Mouse (Mus musculus) brain, embryonic 14.5 days (tissue): ENCODE data around the gene Kbtbd13.

Experiments used
- CTCF ChIP-seq: fragments of 200-500 bp; IDR thresholded peaks from 2 replicates; pipeline ENCODE4 v1.5.1; 2012; ENCODE audit warnings: inconsistent platforms, mild to moderate bottlenecking, moderate library complexity, borderline replicate concordance; ENCODE audit not compliant: insufficient read depth, insufficient read length; ENCODE audit errors: extremely low read depth
- POLR2A ChIP-seq: fragments of 200-500 bp; IDR thresholded peaks from 2 replicates; pipeline ENCODE4 v1.6.1; 2012; ENCODE audit warnings: mild to moderate bottlenecking, inconsistent platforms, borderline replicate concordance; ENCODE audit not compliant: poor library complexity, insufficient read depth, insufficient read length, severe bottlenecking; ENCODE audit errors: extremely low read depth

DNA sequence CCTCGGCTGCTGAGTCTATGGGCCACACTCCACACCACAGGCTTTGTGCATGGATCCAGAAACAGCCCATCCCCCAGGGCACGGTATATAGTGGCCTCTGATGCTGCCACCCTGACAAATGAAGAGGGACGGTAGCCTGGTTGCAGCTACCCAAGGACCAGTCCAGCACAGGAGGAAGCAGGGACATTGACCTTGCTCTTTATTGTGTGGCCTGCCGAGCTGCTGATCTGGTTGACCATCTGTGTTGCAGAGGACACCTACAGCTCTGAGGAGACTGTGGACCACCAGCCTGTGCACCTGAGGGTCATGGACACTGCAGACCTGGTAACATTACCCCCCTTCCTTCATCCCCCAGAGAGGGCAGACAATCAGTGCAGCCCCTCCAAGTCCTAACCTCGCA, 15.9 kb upstream of the Kbtbd13 start:
- TF ChIP-seq CTCF (no peak), POLR2A (no peak)
